Mouse (Mus musculus) midbrain, embryonic 15.5 days (tissue): ENCODE measurements around the gene Magi1. TPM values are rescaled to one million over a fixed set of nuclear protein-coding genes. Genes with fewer than 3 reads are reported as not detected.

Source experiments
- ATAC-seq: fragments of 200-750 bp; cut with Nextera tagmentation; replicated peaks from 2 replicates; pipeline ENCODE4 v1.8.0; 2017; ENCODE audit warnings: moderate TSS enrichment
- H3K27ac ChIP-seq: fragments of 300-500 bp; sonication (generic); 2 replicates; pipeline ENCODE4 v1.5.1; 2015; ENCODE audit warnings: mild to moderate bottlenecking, inconsistent platforms
- H3K27me3 ChIP-seq: fragments of 300-500 bp; sonication (generic); replicated peaks from 2 replicates; pipeline ENCODE4 v1.6.1; 2015; ENCODE audit warnings: inconsistent platforms
- H3K36me3 ChIP-seq: fragments of 300-500 bp; sonication (generic); replicated peaks from 2 replicates; pipeline ENCODE4 v1.6.1; 2015; ENCODE audit warnings: inconsistent platforms
- H3K4me1 ChIP-seq: fragments of 300-500 bp; sonication (generic); 2 replicates; pipeline ENCODE4 v1.6.1; 2015; ENCODE audit warnings: inconsistent platforms
- H3K4me2 ChIP-seq: fragments of 300-500 bp; sonication (generic); 2 replicates; pipeline ENCODE4 v1.6.1; 2015; ENCODE audit warnings: inconsistent platforms, mild to moderate bottlenecking, moderate library complexity
- H3K4me3 ChIP-seq: fragments of 300-500 bp; sonication (generic); 2 replicates; pipeline ENCODE4 v1.5.1; 2015; ENCODE audit warnings: mild to moderate bottlenecking, inconsistent platforms
- H3K9ac ChIP-seq: fragments of 300-500 bp; sonication (generic); 2 replicates; pipeline ENCODE4 v1.6.1; 2015; ENCODE audit warnings: mild to moderate bottlenecking, inconsistent platforms
- H3K9me3 ChIP-seq: fragments of 300-500 bp; sonication (generic); 2 replicates; pipeline ENCODE4 v1.6.1; 2016; ENCODE audit warnings: inconsistent platforms
- WGBS: fragments of 180-500 bp; shearing (Covaris S2); methylation state at CpG from one replicate; pipeline ENCODE4 v1.1.7; 2015; ENCODE audit warnings: mixed read lengths; 5-methylcytosine and 5-hydroxymethylcytosine counted together
- polyA plus RNA-seq: library from polyadenylated mRNA; unstranded; fragments of >200 nt; fragmentation: Nextera tagmentation; extraction: Ambion mirVana; gene quantifications from 2 replicates; pipeline ENCODE4 v1.2.1, GENCODE M21; 2015

Magi1 gene
- polyA plus RNA-seq, 1 experiment from 2014 or later: 38.2 TPM

- H3K27ac ChIP-seq: no peak overlapping the region
- H3K4me3 ChIP-seq: no peak overlapping the region
- ATAC-seq: no peak
- 90% methylated on average over 6 of the region's 6 CpGs for WGBS
- H3K4me1 ChIP-seq: no peaks in the 10 kb centered on the region
- no peak overlapping the region for H3K4me2 ChIP-seq
- H3K9ac ChIP-seq: no peak overlapping the region
- no peaks in the 10 kb centered on the region for H3K9me3 ChIP-seq
- H3K27me3 ChIP-seq: no peaks in the 10 kb centered on the region
- no peaks in the 10 kb centered on the region for H3K36me3 ChIP-seq
Observed at GRCm38 (mm10) chr6:93936359-93936758, 347.4 kb downstream of the Magi1 start.

DNA sequence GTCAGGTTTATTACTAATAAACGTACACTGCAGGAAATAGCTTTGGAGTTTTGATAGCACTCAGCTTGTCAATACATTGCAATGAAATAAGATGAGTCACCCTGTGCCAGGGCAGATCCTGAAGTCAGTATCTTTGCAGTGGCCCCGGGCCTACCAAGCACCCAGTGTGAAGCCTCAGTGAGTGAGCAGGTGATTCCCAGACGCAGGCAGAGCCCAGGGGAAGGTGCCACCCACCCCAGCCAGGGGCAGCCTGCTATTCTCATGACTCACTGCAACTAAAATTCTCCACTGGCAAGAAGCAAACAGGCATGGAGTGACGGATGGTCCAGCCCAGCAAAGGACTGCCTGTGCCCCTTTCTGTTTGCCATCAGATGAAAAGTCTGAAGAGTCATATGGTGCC lies 347.9 kb downstream of the Magi1 start:
- no peaks in the 10 kb centered on the region for H3K27me3 ChIP-seq
- ATAC-seq: no peak
- 74% methylated on average over 4 of the region's 4 CpGs for whole genome bisulfite sequencing
- H3K4me1 ChIP-seq: no peaks in the 10 kb centered on the region
- H3K27ac ChIP-seq: no peak overlapping the region
- no peak overlapping the region for H3K4me2 ChIP-seq
- no peak overlapping the region for H3K9ac ChIP-seq
- H3K36me3 ChIP-seq: no peaks in the 10 kb centered on the region
- H3K9me3 ChIP-seq: no peaks in the 10 kb centered on the region
- H3K4me3 ChIP-seq: no peak overlapping the region

GRCm38 (mm10) chr6:93934700-93935099 lies 349.0 kb downstream of the Magi1 start:
- ATAC-seq: no peak
- Histone ChIP-seq H3K27me3 (no peaks in the 10 kb centered on the region), H3K4me3 (no peak overlapping the region), H3K4me2 (no peak overlapping the region), H3K4me1 (no peaks in the 10 kb centered on the region), H3K27ac (no peak overlapping the region), H3K9me3 (no peaks in the 10 kb centered on the region), H3K9ac (no peak overlapping the region), H3K36me3 (no peaks in the 10 kb centered on the region)
- WGBS: 83% methylated on average over 2 of the region's 2 CpGs

- WGBS: 93% methylated on average over 2 of the region's 2 CpGs
- no peak overlapping the region for H3K27ac ChIP-seq
- no peaks in the 10 kb centered on the region for H3K36me3 ChIP-seq
- no peaks in the 10 kb centered on the region for H3K9me3 ChIP-seq
- H3K4me2 ChIP-seq: no peak overlapping the region
- no peaks in the 10 kb centered on the region for H3K27me3 ChIP-seq
- H3K4me1 ChIP-seq: no peaks in the 10 kb centered on the region
- H3K9ac ChIP-seq: no peak overlapping the region
- no peak overlapping the region for H3K4me3 ChIP-seq
- no peak for ATAC-seq
Observed at GRCm38 (mm10) chr6:93924568-93924967, 359.1 kb downstream of the Magi1 start.

DNA sequence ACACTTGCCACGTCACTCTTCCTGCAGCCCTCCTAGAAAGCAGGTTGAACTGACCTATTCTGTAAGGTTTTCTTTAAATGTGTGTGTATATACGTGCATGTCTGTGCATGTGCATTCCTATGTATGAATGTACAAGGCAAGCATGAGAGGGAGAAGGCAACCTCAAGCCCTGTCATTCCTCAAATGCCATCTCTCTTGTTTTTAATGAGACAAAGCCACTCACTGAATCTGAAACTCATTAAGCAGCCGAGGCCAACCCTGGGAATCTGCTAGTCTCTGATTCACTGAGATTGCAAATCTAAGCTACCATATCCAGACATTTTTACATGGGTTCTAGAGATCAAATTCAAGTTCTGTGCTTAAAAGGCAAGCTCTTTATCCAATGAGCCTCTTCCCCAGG lies 359.7 kb downstream of the Magi1 start:
- ATAC-seq: no peak
- Histone ChIP-seq H3K4me2 (no peak overlapping the region), H3K36me3 (no peaks in the 10 kb centered on the region), H3K27me3 (no peaks in the 10 kb centered on the region), H3K9ac (no peak overlapping the region), H3K27ac (no peak overlapping the region), H3K4me1 (no peaks in the 10 kb centered on the region), H3K4me3 (no peak overlapping the region), H3K9me3 (no peaks in the 10 kb centered on the region)
- WGBS: 53% methylated on average over 3 of the region's 3 CpGs

GRCm38 (mm10) chr6:93923351-93923750 lies 360.4 kb downstream of the Magi1 start:
- 30% methylated on average over 5 of the region's 5 CpGs for WGBS
- H3K9ac ChIP-seq: no peak overlapping the region
- H3K9me3 ChIP-seq: no peaks in the 10 kb centered on the region
- H3K36me3 ChIP-seq: no peaks in the 10 kb centered on the region
- H3K27me3 ChIP-seq: no peaks in the 10 kb centered on the region
- no peak overlapping the region for H3K27ac ChIP-seq
- no peaks in the 10 kb centered on the region for H3K4me1 ChIP-seq
- ATAC-seq: no peak
- H3K4me2 ChIP-seq: no peak overlapping the region
- no peak overlapping the region for H3K4me3 ChIP-seq

DNA sequence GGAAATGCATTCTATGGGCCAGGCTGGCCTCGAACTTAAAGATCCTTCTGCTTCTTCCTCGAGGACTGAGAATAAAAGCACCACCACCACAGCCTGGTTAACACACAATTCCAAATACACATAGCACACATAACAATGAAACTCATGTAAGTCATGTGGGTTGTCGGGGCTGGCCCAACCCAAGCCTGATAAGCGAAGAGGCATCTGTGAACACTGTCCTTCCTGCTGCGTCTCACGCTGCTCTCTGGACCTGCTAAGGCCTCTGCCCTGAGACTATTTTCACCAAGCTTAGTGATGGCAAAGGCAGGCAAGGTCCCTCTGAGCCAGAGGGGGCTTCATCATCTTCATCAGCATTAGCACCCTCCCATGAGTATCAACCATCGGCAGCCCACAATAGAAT lies 360.8 kb downstream of the Magi1 start:
- ATAC-seq: no peak
- no peaks in the 10 kb centered on the region for H3K4me1 ChIP-seq
- no peak overlapping the region for H3K4me3 ChIP-seq
- H3K36me3 ChIP-seq: no peaks in the 10 kb centered on the region
- H3K27ac ChIP-seq: no peak overlapping the region
- H3K4me2 ChIP-seq: no peak overlapping the region
- H3K27me3 ChIP-seq: no peaks in the 10 kb centered on the region
- 84% methylated on average over 7 of the region's 7 CpGs for WGBS
- no peak overlapping the region for H3K9ac ChIP-seq
- no peaks in the 10 kb centered on the region for H3K9me3 ChIP-seq

DNA sequence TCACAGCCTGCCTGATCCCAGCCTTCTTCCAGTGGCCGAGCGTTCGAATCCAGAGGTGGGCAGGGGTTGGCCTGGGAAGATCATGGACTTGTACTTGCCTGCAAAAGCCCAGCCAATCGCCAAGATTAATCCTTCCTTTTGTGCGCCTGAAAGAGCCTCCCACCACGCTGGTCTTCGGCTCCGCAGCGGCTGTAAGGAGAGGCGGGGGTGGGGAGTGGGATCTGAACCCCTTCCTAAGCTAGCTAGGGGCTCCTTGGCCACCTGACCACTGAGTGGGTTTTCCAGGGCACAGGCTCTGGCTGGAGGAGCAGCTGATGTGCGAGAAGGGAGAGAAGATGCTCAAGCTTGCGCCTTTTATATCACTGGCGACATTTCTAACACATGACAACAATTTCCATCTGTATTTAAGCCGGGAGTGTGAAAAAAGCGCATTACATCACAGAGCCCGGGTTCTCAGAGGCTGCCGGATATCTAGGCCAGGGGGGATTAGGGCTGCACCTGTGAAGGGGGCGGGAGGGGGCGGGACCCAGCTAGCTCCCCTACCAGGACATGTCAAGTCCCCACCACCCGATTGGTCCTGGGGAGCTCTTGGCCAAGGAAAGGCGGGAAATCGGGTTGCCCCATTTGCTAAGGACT lies 370.4 kb downstream of the Magi1 start:
- Histone ChIP-seq H3K4me2 (peak overlapping the region; percentile 63), H3K36me3 (no peaks in the 10 kb centered on the region), H3K27ac (peak overlapping the region; percentile 97), H3K4me3 (peak overlapping the region; percentile 57), H3K9ac (peak overlapping the region; percentile 77), H3K27me3 (no peaks in the 10 kb centered on the region), H3K9me3 (no peaks in the 10 kb centered on the region), H3K4me1 (peaks cover 40% of the 10 kb centered on the region)
- peak; percentile 72 for ATAC-seq
- 1% methylated on average over 22 of the region's 22 CpGs for WGBS

DNA sequence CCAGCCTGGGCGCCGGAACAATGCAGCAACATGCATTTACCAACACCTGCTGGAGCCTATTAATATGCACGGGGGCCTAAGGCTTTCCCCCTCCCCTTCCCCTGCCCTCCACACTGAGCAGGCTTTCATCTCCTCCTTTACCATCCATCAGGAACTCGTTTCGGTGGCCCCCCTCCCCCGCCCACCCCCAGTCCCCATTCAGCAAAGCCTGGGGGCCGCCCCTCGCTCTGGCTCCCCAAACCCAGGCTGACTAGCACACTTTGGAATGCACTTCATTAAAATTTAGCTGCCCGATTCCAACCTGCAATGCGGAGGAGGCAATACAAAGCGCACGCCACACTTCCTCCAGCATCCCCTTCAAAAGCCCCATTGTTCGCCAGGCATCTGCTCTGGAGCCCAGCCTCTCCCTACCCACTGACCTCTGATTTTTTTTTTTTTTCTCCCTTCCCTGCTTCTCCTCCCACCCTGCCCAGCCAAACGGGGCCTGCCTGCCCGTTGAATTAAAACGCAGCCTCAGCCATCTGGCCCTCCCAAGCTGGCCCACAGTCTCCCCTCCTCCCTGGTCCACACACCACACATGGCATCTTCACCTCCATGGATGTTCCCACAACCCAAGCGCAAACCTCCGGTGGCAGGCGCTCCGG lies 371.0 kb downstream of the Magi1 start:
- H3K4me1 ChIP-seq: peaks cover 40% of the 10 kb centered on the region
- no peaks in the 10 kb centered on the region for H3K9me3 ChIP-seq
- whole genome bisulfite sequencing: under 1% methylated on average over 20 of the region's 20 CpGs
- peak overlapping the region; percentile 57 for H3K4me3 ChIP-seq
- peak overlapping the region; percentile 97 for H3K27ac ChIP-seq
- peak overlapping the region; percentile 77 for H3K9ac ChIP-seq
- peak; percentile 91 for ATAC-seq
- H3K4me2 ChIP-seq: peak overlapping the region; percentile 63
- no peaks in the 10 kb centered on the region for H3K27me3 ChIP-seq
- H3K36me3 ChIP-seq: no peaks in the 10 kb centered on the region

GRCm38 (mm10) chr6:93912003-93912581 lies 371.6 kb downstream of the Magi1 start:
- Histone ChIP-seq H3K4me3 (peak overlapping the region; percentile 57), H3K36me3 (no peaks in the 10 kb centered on the region), H3K27ac (peak overlapping the region; percentile 97), H3K9ac (peak overlapping the region; percentile 77), H3K4me1 (peaks cover 40% of the 10 kb centered on the region), H3K27me3 (no peaks in the 10 kb centered on the region), H3K4me2 (peak overlapping the region; percentile 63), H3K9me3 (no peaks in the 10 kb centered on the region)
- WGBS: 2% methylated on average over 8 of the region's 8 CpGs
- peak; percentile 40 for ATAC-seq

DNA sequence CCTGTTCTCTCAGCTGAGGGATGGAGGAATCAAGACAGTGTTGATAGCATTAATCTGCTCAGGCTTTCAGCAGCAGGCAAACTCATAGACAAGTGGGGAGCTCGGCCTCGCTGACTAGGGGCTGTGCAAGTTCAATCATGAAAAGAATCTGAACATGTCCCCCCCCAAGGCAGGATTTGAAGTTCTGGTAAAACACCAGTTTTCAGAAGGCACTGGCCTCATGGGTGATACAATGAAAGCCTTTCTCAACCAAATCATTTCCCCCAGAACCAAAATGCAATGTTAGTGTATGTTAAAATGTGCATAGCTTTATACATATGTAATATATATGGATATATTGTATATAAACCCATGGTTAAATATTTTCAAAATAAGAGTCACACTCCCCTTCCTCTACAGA lies 372.3 kb downstream of the Magi1 start:
- Histone ChIP-seq H3K27ac (peak overlapping the region; percentile 97), H3K9ac (peak overlapping the region; percentile 77), H3K4me1 (peaks cover 40% of the 10 kb centered on the region), H3K27me3 (no peaks in the 10 kb centered on the region), H3K36me3 (no peaks in the 10 kb centered on the region), H3K4me3 (peak overlapping the region; percentile 57), H3K4me2 (peak overlapping the region; percentile 63), H3K9me3 (no peaks in the 10 kb centered on the region)
- no peak for ATAC-seq
- 3% methylated on average over 2 of the region's 2 CpGs for whole genome bisulfite sequencing

- no peaks in the 10 kb centered on the region for H3K36me3 ChIP-seq
- H3K27ac ChIP-seq: 0 out of 2 replicates have a peak overlapping the region, but pooled peaks have one; percentile 97
- H3K4me2 ChIP-seq: peak overlapping the region; percentile 63
- no peaks in the 10 kb centered on the region for H3K9me3 ChIP-seq
- 64% methylated on average over 4 of the region's 4 CpGs for WGBS
- no peak for ATAC-seq
- peak overlapping the region; percentile 57; the same call in 1 of the 2 replicates for H3K4me3 ChIP-seq
- no peak overlapping the region for H3K9ac ChIP-seq
- no peaks in the 10 kb centered on the region for H3K27me3 ChIP-seq
- peaks cover 40% of the 10 kb centered on the region for H3K4me1 ChIP-seq
Observed at GRCm38 (mm10) chr6:93909976-93910375, 373.7 kb downstream of the Magi1 start.

DNA sequence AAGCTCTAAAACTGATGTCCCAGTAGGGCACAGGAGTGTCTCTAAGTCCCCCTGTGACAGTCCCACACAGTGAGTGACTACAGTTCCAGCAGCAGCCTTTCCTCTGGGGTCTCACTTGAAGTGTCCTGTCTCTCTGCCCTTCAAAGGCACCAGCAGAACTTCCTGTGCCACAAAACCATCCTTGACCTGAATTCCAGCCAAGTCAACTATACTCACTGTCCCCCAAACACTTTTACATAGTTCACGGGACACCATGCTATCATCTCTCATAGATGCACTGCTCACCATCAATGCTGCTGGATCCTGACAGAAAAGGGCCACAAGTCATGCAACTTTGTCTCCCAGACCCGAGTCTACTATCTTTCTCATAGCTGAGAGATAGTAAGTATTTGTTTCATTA lies 378.7 kb downstream of the Magi1 start:
- ATAC-seq: no peak
- 93% methylated on average over 2 of the region's 2 CpGs for WGBS

More for the DNA sequence above, 378.7 kb downstream of the Magi1 start:
- H3K9me3 ChIP-seq: no peaks in the 10 kb centered on the region
- H3K9ac ChIP-seq: no peak overlapping the region
- no peak overlapping the region for H3K4me3 ChIP-seq
- H3K36me3 ChIP-seq: no peaks in the 10 kb centered on the region
- H3K27ac ChIP-seq: no peak overlapping the region
- H3K4me1 ChIP-seq: peaks cover 14% of the 10 kb centered on the region
- no peaks in the 10 kb centered on the region for H3K27me3 ChIP-seq
- no peak overlapping the region for H3K4me2 ChIP-seq
